Mouse (Mus musculus) heart, embryonic 14.5 days (tissue): ENCODE results near the gene Fam53b. TPM values are rescaled to one million over a fixed set of nuclear protein-coding genes. Genes with fewer than 3 reads are reported as not detected.

Experiments
- ATAC-seq: fragments of 200-750 bp; cut with Nextera tagmentation; 2 replicates; pipeline ENCODE4 v1.8.0; 2017; ENCODE audit warnings: low read depth, moderate TSS enrichment; ENCODE audit not compliant: insufficient number of reproducible peaks, insufficient read depth, low FRiP score
- H3K27ac ChIP-seq, 2 experiments: fragments of 200-500 bp in 1 of 2; fragments of 300-500 bp in 1 of 2; sonication (generic) in 1 of 2; replicated peaks in 1 of 2; 2 replicates each; pipeline ENCODE4 v1.5.1; 2012 to 2014; ENCODE audit warnings: low read depth in 2 of 2, low read length in 2 of 2, control low read depth in 1 of 2, mild to moderate bottlenecking in 1 of 2, mixed read lengths in 1 of 2; ENCODE audit not compliant: control insufficient read depth in 1 of 2, insufficient read depth in 1 of 2
- H3K27me3 ChIP-seq: fragments of 300-500 bp; sonication (generic); 2 replicates; pipeline ENCODE4 v1.6.1; 2014; ENCODE audit warnings: mild to moderate bottlenecking, low read length, control low read depth; ENCODE audit not compliant: control insufficient read depth, insufficient read depth
- H3K36me3 ChIP-seq: fragments of 300-500 bp; sonication (generic); 2 replicates; pipeline ENCODE4 v1.6.1; 2014; ENCODE audit warnings: mild to moderate bottlenecking, control low read depth, low read length, mixed read lengths; ENCODE audit not compliant: control insufficient read depth, insufficient read depth
- H3K4me1 ChIP-seq, 2 experiments: fragments of 200-500 bp in 1 of 2; fragments of 300-500 bp in 1 of 2; sonication (generic) in 1 of 2; 2 replicates each; pipeline ENCODE4 v1.6.1; 2012 to 2014; ENCODE audit warnings: low read length in 2 of 2, control low read depth in 1 of 2, mixed read lengths in 1 of 2; ENCODE audit not compliant: control insufficient read depth in 2 of 2, insufficient read depth in 2 of 2
- H3K4me2 ChIP-seq: fragments of 300-500 bp; sonication (generic); 2 replicates; pipeline ENCODE4 v1.6.1; 2014; ENCODE audit warnings: mild to moderate bottlenecking, low read length
- H3K4me3 ChIP-seq, 2 experiments: fragments of 200-500 bp in 1 of 2; fragments of 300-500 bp in 1 of 2; sonication (generic) in 1 of 2; 2 replicates each; pipeline ENCODE4 v1.5.1; 2012 to 2014; ENCODE audit warnings: low read length in 2 of 2, mild to moderate bottlenecking in 2 of 2, control low read depth in 1 of 2, low read depth in 1 of 2, moderate library complexity in 1 of 2; ENCODE audit not compliant: control insufficient read depth in 1 of 2, insufficient read depth in 1 of 2
- H3K9ac ChIP-seq: fragments of 300-500 bp; sonication (generic); 2 replicates; pipeline ENCODE4 v1.6.1; 2014; ENCODE audit warnings: mild to moderate bottlenecking, low read length
- H3K9me3 ChIP-seq: fragments of 300-500 bp; sonication (generic); 2 replicates; pipeline ENCODE4 v1.6.1; 2016; ENCODE audit warnings: low read length, control low read depth; ENCODE audit not compliant: control insufficient read depth
- WGBS: fragments of 180-500 bp; shearing (Covaris S2); extraction: QIAGEN DNeasy Blood & Tissue Kit; methylation state at CpG from one replicate; pipeline ENCODE4 v1.1.7; 2014; 5-methylcytosine and 5-hydroxymethylcytosine counted together
- polyA plus RNA-seq: library from polyadenylated mRNA; unstranded; fragments of >200 nt; fragmentation: Nextera tagmentation; extraction: Ambion mirVana; gene quantifications from 2 replicates; pipeline ENCODE4 v1.2.1, GENCODE M21; 2014

Fam53b gene
- polyA plus RNA-seq, 1 experiment from 2014 or later = 15.4 TPM

GRCm38 (mm10) chr7:132713483-132714126 lies 100.1 kb downstream of the Fam53b start:
- no peak overlapping the region for H3K4me3 ChIP-seq
- WGBS = 28% methylated on average over 8 of the region's 8 CpGs
- H3K9ac ChIP-seq = peak overlapping the region; percentile 70
- H3K36me3 ChIP-seq = peaks cover 9% of the 10 kb centered on the region
- H3K9me3 ChIP-seq = no peaks in the 10 kb centered on the region
- H3K27ac ChIP-seq = peak overlapping the region; percentile 99 to 100
- peak overlapping the region; percentile 45 for H3K4me2 ChIP-seq
- peaks cover 42 to 49% of the 10 kb centered on the region in 2 experiments for H3K4me1 ChIP-seq
- ATAC-seq = no peak
- no peaks in the 10 kb centered on the region for H3K27me3 ChIP-seq

- Histone ChIP-seq H3K4me2 (no peak overlapping the region), H3K4me3 (no peak overlapping the region), H3K4me1 (peaks cover 42 to 49% of the 10 kb centered on the region in 2 experiments), H3K36me3 (peaks cover 9% of the 10 kb centered on the region), H3K9ac (peak overlapping the region; percentile 70; the same call in 1 of the 2 replicates), H3K27ac (peak overlapping the region; percentile 99 to 100), H3K9me3 (no peaks in the 10 kb centered on the region), H3K27me3 (no peaks in the 10 kb centered on the region)
- 67% methylated on average over 7 of the region's 7 CpGs for WGBS
- ATAC-seq = no peak
Measured at GRCm38 (mm10) chr7:132712956-132713355, 100.7 kb downstream of the Fam53b start.

- Histone ChIP-seq H3K9ac (peak overlapping the region; percentile 55; the same call in 1 of the 2 replicates), H3K4me1 (peaks cover 42 to 46% of the 10 kb centered on the region in 2 experiments), H3K27ac (peak overlapping the region; percentile 32 to 65; a peak in 3 of 4 replicates), H3K36me3 (peaks cover 9% of the 10 kb centered on the region), H3K9me3 (no peaks in the 10 kb centered on the region), H3K4me3 (no peak overlapping the region), H3K27me3 (no peaks in the 10 kb centered on the region), H3K4me2 (no peak overlapping the region)
- 41% methylated on average over 16 of the region's 16 CpGs for WGBS
- ATAC-seq = no peak
Measured at GRCm38 (mm10) chr7:132712044-132712708, 101.5 kb downstream of the Fam53b start.

- 73% methylated on average over 9 of the region's 9 CpGs for WGBS
- no peak overlapping the region for H3K4me2 ChIP-seq
- peak overlapping the region; percentile 32 to 65; a peak in 3 of 4 replicates for H3K27ac ChIP-seq
- no peak for ATAC-seq
- no peaks in the 10 kb centered on the region for H3K27me3 ChIP-seq
- H3K36me3 ChIP-seq = peaks cover 9% of the 10 kb centered on the region
- peaks cover 42 to 46% of the 10 kb centered on the region in 2 experiments for H3K4me1 ChIP-seq
- no peaks in the 10 kb centered on the region for H3K9me3 ChIP-seq
- H3K9ac ChIP-seq = peak overlapping the region; percentile 55; the same call in 1 of the 2 replicates
- H3K4me3 ChIP-seq = no peak overlapping the region
Measured at GRCm38 (mm10) chr7:132711579-132711978, 102.1 kb downstream of the Fam53b start.

GRCm38 (mm10) chr7:132705130-132705529 lies 108.6 kb downstream of the Fam53b start:
- 86% methylated on average over 7 of the region's 7 CpGs for WGBS
- no peak overlapping the region for H3K4me2 ChIP-seq
- no peaks in the 10 kb centered on the region; a peak in 1 of 4 replicates for H3K4me1 ChIP-seq
- no peak overlapping the region for H3K9ac ChIP-seq
- H3K9me3 ChIP-seq = no peaks in the 10 kb centered on the region
- no peaks in the 10 kb centered on the region for H3K36me3 ChIP-seq
- no peak overlapping the region for H3K27ac ChIP-seq
- no peaks in the 10 kb centered on the region for H3K27me3 ChIP-seq
- ATAC-seq = no peak
- no peak overlapping the region for H3K4me3 ChIP-seq

- Histone ChIP-seq H3K4me1 (peaks cover 3 to 7% of the 10 kb centered on the region in 2 experiments; a peak in 2 of 4 replicates), H3K9ac (no peak overlapping the region), H3K4me3 (no peak overlapping the region), H3K27ac (no peak overlapping the region), H3K36me3 (no peaks in the 10 kb centered on the region), H3K27me3 (no peaks in the 10 kb centered on the region), H3K9me3 (no peaks in the 10 kb centered on the region), H3K4me2 (no peak overlapping the region)
- 82% methylated on average over 8 of the region's 8 CpGs for WGBS
- ATAC-seq = no peak
Measured at GRCm38 (mm10) chr7:132704310-132704875, 109.3 kb downstream of the Fam53b start.

- Histone ChIP-seq H3K9me3 (no peaks in the 10 kb centered on the region), H3K4me1 (peaks cover 3 to 8% of the 10 kb centered on the region in 2 experiments; a peak in 2 of 4 replicates), H3K9ac (no peak overlapping the region), H3K36me3 (no peaks in the 10 kb centered on the region), H3K4me3 (no peak overlapping the region), H3K4me2 (no peak overlapping the region), H3K27me3 (no peaks in the 10 kb centered on the region), H3K27ac (no peak overlapping the region)
- ATAC-seq = no peak
- 81% methylated on average over 9 of the region's 9 CpGs for WGBS
Measured at GRCm38 (mm10) chr7:132703515-132704309, 110.0 kb downstream of the Fam53b start.
